Mouse (Mus musculus) erythroblast, embryonic 14.5 days (primary cell): ENCODE results near the gene Sumf1.

Experiments used
- GATA1 ChIP-seq: IDR thresholded peaks from 2 replicates; pipeline ENCODE4 v1.6.1; 2012; ENCODE audit warnings: low read length, inconsistent platforms, mixed read lengths
- TAL1 ChIP-seq: IDR thresholded peaks from 3 replicates; pipeline ENCODE4 v1.6.1; 2012; ENCODE audit warnings: low read length, inconsistent platforms, mixed read lengths

DNA sequence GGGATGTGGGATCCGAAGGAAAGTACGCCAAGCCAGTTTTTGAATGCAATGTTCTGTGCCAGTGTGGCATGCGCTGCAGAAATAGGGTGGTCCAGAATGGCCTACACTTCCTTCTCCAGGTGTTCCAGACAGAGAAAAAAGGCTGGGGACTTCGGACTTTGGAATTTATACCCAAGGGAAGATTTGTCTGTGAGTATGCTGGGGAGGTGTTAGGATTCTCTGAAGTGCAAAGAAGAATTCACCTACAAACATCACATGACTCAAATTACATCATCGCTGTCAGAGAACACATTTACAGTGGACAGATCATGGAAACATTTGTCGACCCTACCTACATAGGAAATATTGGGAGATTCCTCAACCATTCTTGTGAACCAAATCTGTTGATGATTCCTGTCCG lies 109.5 kb downstream of the Sumf1 start:
- TF ChIP-seq GATA1: no peak
- no peak for TF ChIP-seq TAL1
